Mouse (Mus musculus): Measurements from ENCODE around the gene Myl6.

GRCm38 (mm10) chr10:128515044-128515443, 21.1 kb upstream of the Myl6 start:
- TF ChIP-seq CTCF (IDR thresholded peaks at IDR 0.05; ENCODE audit: low read depth) (no peak), EP300 (IDR thresholded peaks at IDR 0.05; ENCODE audit: low read depth) (no peak)

Data from liver, postnatal 0 days (tissue).